ENCODE assay signal across 9 mouse cellular contexts in the genomic region with DNA sequence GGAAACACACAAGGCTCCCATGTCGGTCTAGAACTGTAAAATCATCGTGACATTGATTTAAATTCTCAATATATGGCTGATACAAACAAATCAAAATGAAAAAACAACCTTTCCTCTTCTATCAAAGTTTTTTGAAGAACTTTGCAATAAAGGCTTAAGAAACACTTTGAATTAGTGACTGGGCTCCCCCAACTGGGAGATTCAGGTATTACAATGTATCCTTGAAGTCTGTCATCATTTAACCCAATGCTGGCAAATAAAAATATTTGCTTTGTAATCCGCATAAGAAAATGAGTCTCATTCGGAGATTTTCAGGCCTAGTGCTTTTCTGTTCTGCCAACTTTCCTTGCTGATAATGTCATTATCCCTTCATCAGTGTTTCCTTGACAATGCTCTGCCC.
DNase-seq lines count a peak whose midpoint lies in the region; ATAC-seq lines count a peak whose summit lies in the region.
"Had no signal": no experiment of that assay in that cellular context is flagged by ENCODE, and none has a peak within 500 bp of the region (broad histone marks: within the 10 kb centered on the region; RNA-seq: fewer than 3 reads in every experiment).

No protein-coding gene starts in this region.

- DNase-seq in hindbrain, embryonic 14.5 days (ENCODE audit: low spot score): peak; percentile 88
- DNase-seq in thymus, postnatal 0 days (ENCODE audit: low spot score): peak; percentile 23
- no peak for DNase-seq in thymus, postnatal 36 days
- DNase-seq in left cerebral cortex, postnatal 4 days: peak; percentile 24
- DNase-seq in yolk sac, embryonic 10.5 days (ENCODE audit: low spot score): no peak

- H3K36me3 ChIP-seq in hindbrain, embryonic 14.5 days (replicated peaks; ENCODE audit: control insufficient read depth, insufficient read depth): no peaks in the 10 kb centered on the region
- H3K36me3 ChIP-seq in hindbrain, embryonic 13.5 days: no peaks in the 10 kb centered on the region
- H3K36me3 ChIP-seq: neural tube, embryonic 13.5 days had no signal

- intact Hi-C loops in left cerebral cortex, postnatal 4 days (cut with DNase I): no loop called here

- H3K4me1 ChIP-seq in hindbrain, embryonic 14.5 days (replicated peaks; ENCODE audit: control insufficient read depth, insufficient read depth, low read length): no peaks in the 10 kb centered on the region
- peaks cover 3% of the 10 kb centered on the region; the same call in 1 of the 2 replicates for H3K4me1 ChIP-seq in hindbrain, embryonic 13.5 days (replicated peaks)

- H3K27me3 ChIP-seq in hindbrain, embryonic 14.5 days (ENCODE audit: control insufficient read depth, insufficient read depth, low read length): no peaks in the 10 kb centered on the region
- H3K27me3 ChIP-seq in hindbrain, embryonic 13.5 days: 0 out of 2 replicates have a peak, but pooled peaks cover 4% of the 10 kb centered on the region

- no peak for ATAC-seq in hindbrain, embryonic 14.5 days (ENCODE audit: low FRiP score)
- ATAC-seq in hindbrain, embryonic 13.5 days (ENCODE audit: low FRiP score): no peak
- peak; percentile 54; the same call in 1 of the 2 replicates for ATAC-seq in common myeloid progenitor, adult 5-6 weeks (replicated peaks; ENCODE audit: low read depth, poor library complexity, severe bottlenecking)
- ATAC-seq in erythroid progenitor cell, adult 5-6 weeks (replicated peaks; ENCODE audit: low FRiP score, poor library complexity, severe bottlenecking): no peak

- no peak overlapping the region for H3K27ac ChIP-seq in hindbrain, embryonic 14.5 days
- H3K27ac ChIP-seq in hindbrain, embryonic 13.5 days: no peak overlapping the region
- H3K27ac ChIP-seq: neural tube, embryonic 13.5 days had no signal

- H3K4me2 ChIP-seq in hindbrain, embryonic 14.5 days (replicated peaks): no peak overlapping the region
- H3K4me2 ChIP-seq in hindbrain, embryonic 13.5 days: no peak overlapping the region
- H3K4me2 ChIP-seq: neural tube, embryonic 13.5 days had no signal

- H3K9me3 ChIP-seq in hindbrain, embryonic 14.5 days (ENCODE audit: control insufficient read depth, low read length): no peaks in the 10 kb centered on the region
- H3K9me3 ChIP-seq in hindbrain, embryonic 13.5 days: no peaks in the 10 kb centered on the region
- H3K9me3 ChIP-seq: neural tube, embryonic 13.5 days had no signal

- H3K4me3 ChIP-seq in hindbrain, embryonic 14.5 days (replicated peaks; ENCODE audit: low read length): no peak overlapping the region
- no peak overlapping the region for H3K4me3 ChIP-seq in hindbrain, embryonic 13.5 days
- H3K4me3 ChIP-seq: neural tube, embryonic 13.5 days had no signal

- WGBS in hindbrain, embryonic 14.5 days: 33% methylated on average over 4 of the region's 4 CpGs
- 33% methylated on average over 4 of the region's 4 CpGs for WGBS in hindbrain, embryonic 13.5 days

- H3K9ac ChIP-seq in hindbrain, embryonic 14.5 days: no peak overlapping the region
- no peak overlapping the region for H3K9ac ChIP-seq in hindbrain, embryonic 13.5 days
- H3K9ac ChIP-seq: neural tube, embryonic 13.5 days had no signal

Comparison
In these comparisons a context has a peak if more than half of its experiments do, and no peak if none do; other contexts are left out.
1. DNase-seq: peak in hindbrain, embryonic 14.5 days (single experiment), thymus, postnatal 0 days (single experiment) and left cerebral cortex, postnatal 4 days (single experiment); none in thymus, postnatal 36 days (0 of 2) and yolk sac, embryonic 10.5 days (single experiment).